Mouse (Mus musculus): Measurements from ENCODE around the gene Cdkl3. TPM values are rescaled to one million over a fixed set of nuclear protein-coding genes. Genes with fewer than 3 reads are reported as not detected.
A peak's percentile ranks its signal among the peaks of the same experiment; 100 is the strongest.

The Cdkl3 gene
- polyA plus RNA-seq, 1 experiment from 2014 or later, result 8.0 TPM

Small RNAs within 50 kb of the gene (microRNA-seq; reads per million reads assigned to microRNA genes)
- gene Gm24157 (not detected), gene Mir3061 (25.0 reads per million, percentile 35 among the genes with 10 or more reads in this experiment)

Other genes with a start within 250 kb of the Cdkl3 start
- gene Sec24a, start 240.6 kb upstream of the Cdkl3 start, polyA plus RNA-seq (2016; fragmentation: Nextera tagmentation; extraction: Ambion mirVana), result 14.3 and 15.0 TPM in 2 replicates
- 125 and 134 TPM in 2 replicates for gene Sar1b, start 240.5 kb upstream of the Cdkl3 start, polyA plus RNA-seq (2016; fragmentation: Nextera tagmentation; extraction: Ambion mirVana)
- gene Jade2, start 146.6 kb upstream of the Cdkl3 start, polyA plus RNA-seq (2016; fragmentation: Nextera tagmentation; extraction: Ambion mirVana), result 0.73 and 0.82 TPM in 2 replicates
- gene Cdkn2aipnl, start 36.6 kb upstream of the Cdkl3 start, polyA plus RNA-seq (2016; fragmentation: Nextera tagmentation; extraction: Ambion mirVana), result 89.1 and 105 TPM in 2 replicates
- gene Ube2b, start 3.5 kb upstream of the Cdkl3 start, polyA plus RNA-seq (2016; fragmentation: Nextera tagmentation; extraction: Ambion mirVana), result 224 and 227 TPM in 2 replicates
- 66.2 and 91.4 TPM in 2 replicates for gene Ppp2ca, start 94.5 kb downstream of the Cdkl3 start, polyA plus RNA-seq (2016; fragmentation: Nextera tagmentation; extraction: Ambion mirVana)
- gene Olfr1373, start 141.3 kb downstream of the Cdkl3 start, polyA plus RNA-seq (2016; fragmentation: Nextera tagmentation; extraction: Ambion mirVana), result not detected in 2 replicates
- gene Olfr1371, start 209.8 kb downstream of the Cdkl3 start, polyA plus RNA-seq (2016; fragmentation: Nextera tagmentation; extraction: Ambion mirVana), result not detected in 2 replicates
- 516 and 546 TPM in 2 replicates for gene Skp1a, start 227.8 kb downstream of the Cdkl3 start, polyA plus RNA-seq (2016; fragmentation: Nextera tagmentation; extraction: Ambion mirVana)

Measured in heart, embryonic 10.5 days (tissue).